Mouse (Mus musculus): ENCODE data around the gene Cbln4. TPM values are rescaled to one million over a fixed set of nuclear protein-coding genes. Genes with fewer than 3 reads are reported as not detected.
A peak's percentile ranks its signal among the peaks of the same experiment; 100 is the strongest.

Cbln4 gene
- polyA plus RNA-seq, 1 experiment from 2014 or later: 4.1 TPM

DNA sequence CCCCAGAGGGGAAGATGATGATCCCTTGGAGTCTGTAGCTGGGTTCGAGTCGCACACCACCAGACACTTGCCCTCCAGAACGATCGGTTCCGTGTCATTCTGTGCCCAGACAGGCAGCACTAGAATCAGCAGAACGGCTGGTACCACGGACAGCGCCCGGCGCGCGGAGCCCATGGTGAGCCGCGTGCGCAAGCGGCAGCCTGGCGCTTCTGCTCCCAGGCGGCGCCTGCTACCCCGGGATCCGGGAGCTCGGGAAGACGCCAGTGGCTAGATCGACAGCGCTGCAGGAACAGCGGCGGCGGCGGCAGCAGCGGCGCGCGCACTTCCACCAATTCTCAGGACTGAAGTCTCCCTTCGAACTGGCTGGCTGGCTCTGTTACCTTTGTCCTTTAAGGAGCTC is 1.1 kb downstream of the Cbln4 start:
- WGBS: under 1% methylated on average over 34 of the region's 34 CpGs
- Histone ChIP-seq H3K9me3 (ENCODE audit: control insufficient read depth, low read length) (no peaks in the 10 kb centered on the region), H3K27ac (ENCODE audit: low read depth, low read length) (no peak overlapping the region), H3K9ac (ENCODE audit: low read depth, low read length) (0 out of 2 replicates have a peak overlapping the region, but pooled peaks have one; percentile 5), H3K27me3 (ENCODE audit: control insufficient read depth, insufficient read depth, low read length) (peaks cover 39% of the 10 kb centered on the region), H3K4me3 (ENCODE audit: low read depth, low read length) (peak overlapping the region; percentile 41), H3K36me3 (ENCODE audit: control insufficient read depth, insufficient read depth, low read length) (no peaks in the 10 kb centered on the region), H3K4me2 (replicated peaks; ENCODE audit: low read depth, low read length) (peak overlapping the region; percentile 87), H3K4me1 (replicated peaks; ENCODE audit: control insufficient read depth, insufficient read depth, low read length) (peaks cover 7% of the 10 kb centered on the region; the same call in 1 of the 2 replicates)
- ATAC-seq (ENCODE audit: low FRiP score) (peak; percentile 72; the same call in 1 of the 2 replicates), DNase-seq (ENCODE audit: low spot score) (peak; percentile 83)

DNA sequence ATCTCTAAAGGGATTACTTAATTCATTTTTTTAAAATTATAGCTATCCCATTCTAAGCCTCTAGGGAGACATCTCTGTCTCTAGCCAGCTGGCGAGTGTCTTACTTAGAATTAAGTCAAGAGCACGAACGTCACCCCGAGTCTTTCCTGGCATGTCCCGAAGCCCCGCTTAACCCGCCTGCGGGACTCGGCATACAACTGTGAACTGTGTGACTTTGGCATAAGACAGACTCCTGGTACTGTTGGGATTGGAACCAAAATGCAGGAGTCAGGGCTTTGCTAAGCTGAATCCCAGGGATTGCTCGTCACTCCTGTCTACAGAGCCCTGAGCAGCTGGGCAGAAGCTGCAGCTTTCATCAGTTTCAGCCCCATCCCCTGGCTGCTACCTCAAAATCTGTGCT is 2.4 kb downstream of the Cbln4 start:
- peaks cover 39% of the 10 kb centered on the region for H3K27me3 ChIP-seq (ENCODE audit: control insufficient read depth, insufficient read depth, low read length)
- no peak overlapping the region for H3K9ac ChIP-seq (ENCODE audit: low read depth, low read length)
- no peaks in the 10 kb centered on the region for H3K36me3 ChIP-seq (ENCODE audit: control insufficient read depth, insufficient read depth, low read length)
- H3K4me2 ChIP-seq (replicated peaks; ENCODE audit: low read depth, low read length): no peak overlapping the region
- ATAC-seq (ENCODE audit: low FRiP score) (no peak), DNase-seq (ENCODE audit: low spot score) (peak; percentile 28)
- no peaks in the 10 kb centered on the region for H3K9me3 ChIP-seq (ENCODE audit: control insufficient read depth, low read length)
- H3K4me3 ChIP-seq (ENCODE audit: low read depth, low read length): peak overlapping the region; percentile 1; the same call in 1 of the 2 replicates
- H3K4me1 ChIP-seq (replicated peaks; ENCODE audit: control insufficient read depth, insufficient read depth, low read length): peaks cover 7% of the 10 kb centered on the region; the same call in 1 of the 2 replicates
- 58% methylated on average over 10 of the region's 10 CpGs for WGBS
- no peak overlapping the region for H3K27ac ChIP-seq (ENCODE audit: low read depth, low read length)

DNA sequence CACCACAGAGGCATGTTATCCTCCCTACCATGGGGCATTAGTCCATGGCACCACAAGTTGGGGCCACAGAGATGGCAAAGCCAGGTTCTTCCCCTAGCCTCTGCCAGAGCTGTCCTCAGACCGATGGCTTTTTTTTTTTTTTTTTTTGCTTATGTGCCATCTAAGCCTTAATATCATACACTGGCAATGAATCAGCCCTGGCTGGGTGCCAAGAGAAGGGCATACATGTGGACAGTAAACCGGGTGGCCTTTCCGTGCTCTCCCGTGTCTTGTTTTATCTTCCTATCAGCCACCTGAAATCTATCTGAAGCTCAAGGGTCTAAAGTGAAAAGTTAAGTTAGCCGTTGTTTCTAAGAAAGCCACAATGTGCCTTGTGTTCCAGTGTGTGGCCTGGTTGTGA is 3.7 kb downstream of the Cbln4 start:
- H3K9me3 ChIP-seq (ENCODE audit: control insufficient read depth, low read length): no peaks in the 10 kb centered on the region
- no peak overlapping the region for H3K4me3 ChIP-seq (ENCODE audit: low read depth, low read length)
- DNase-seq (ENCODE audit: low spot score) (no peak), ATAC-seq (ENCODE audit: low FRiP score) (no peak)
- no peak overlapping the region for H3K4me2 ChIP-seq (replicated peaks; ENCODE audit: low read depth, low read length)
- H3K27ac ChIP-seq (ENCODE audit: low read depth, low read length): no peak overlapping the region
- 86% methylated on average over 5 of the region's 5 CpGs for WGBS
- peaks cover 37% of the 10 kb centered on the region for H3K27me3 ChIP-seq (ENCODE audit: control insufficient read depth, insufficient read depth, low read length)
- no peaks in the 10 kb centered on the region for H3K36me3 ChIP-seq (ENCODE audit: control insufficient read depth, insufficient read depth, low read length)
- peaks cover 7% of the 10 kb centered on the region; the same call in 1 of the 2 replicates for H3K4me1 ChIP-seq (replicated peaks; ENCODE audit: control insufficient read depth, insufficient read depth, low read length)
- no peak overlapping the region for H3K9ac ChIP-seq (ENCODE audit: low read depth, low read length)

DNA sequence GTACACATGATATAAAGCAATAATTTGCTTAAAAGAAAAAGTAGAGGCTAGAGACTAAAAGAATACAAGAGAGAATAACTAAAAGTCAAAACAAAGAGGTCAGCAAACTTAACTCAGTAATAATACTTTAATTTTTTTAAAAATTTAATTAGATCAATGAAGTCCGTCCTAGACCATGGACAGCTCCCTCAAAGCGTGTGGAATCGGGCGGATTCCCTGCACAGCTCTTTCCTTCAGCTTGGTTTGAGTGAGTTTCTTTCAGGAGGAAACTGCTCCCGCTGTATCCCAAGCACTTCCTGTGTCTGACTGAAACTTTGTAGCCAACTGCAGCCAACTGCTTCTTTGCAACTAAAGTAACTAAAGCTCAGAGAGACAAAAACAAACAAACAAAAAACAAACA is 9.0 kb downstream of the Cbln4 start:
- ATAC-seq (ENCODE audit: low FRiP score): no peak
- DNase-seq (ENCODE audit: low spot score): no peak
- no peaks in the 10 kb centered on the region for H3K9me3 ChIP-seq (ENCODE audit: control insufficient read depth, low read length)
- no peak overlapping the region for H3K9ac ChIP-seq (ENCODE audit: low read depth, low read length)
- H3K36me3 ChIP-seq (ENCODE audit: control insufficient read depth, insufficient read depth, low read length): no peaks in the 10 kb centered on the region
- H3K27ac ChIP-seq (ENCODE audit: low read depth, low read length): no peak overlapping the region
- H3K27me3 ChIP-seq (ENCODE audit: control insufficient read depth, insufficient read depth, low read length): peaks cover under 1% of the 10 kb centered on the region; the same call in 1 of the 2 replicates
- no peak overlapping the region for H3K4me3 ChIP-seq (ENCODE audit: low read depth, low read length)
- no peak overlapping the region for H3K4me2 ChIP-seq (replicated peaks; ENCODE audit: low read depth, low read length)
- H3K4me1 ChIP-seq (replicated peaks; ENCODE audit: control insufficient read depth, insufficient read depth, low read length): no peaks in the 10 kb centered on the region
- WGBS: 57% methylated on average over 5 of the region's 5 CpGs

DNA sequence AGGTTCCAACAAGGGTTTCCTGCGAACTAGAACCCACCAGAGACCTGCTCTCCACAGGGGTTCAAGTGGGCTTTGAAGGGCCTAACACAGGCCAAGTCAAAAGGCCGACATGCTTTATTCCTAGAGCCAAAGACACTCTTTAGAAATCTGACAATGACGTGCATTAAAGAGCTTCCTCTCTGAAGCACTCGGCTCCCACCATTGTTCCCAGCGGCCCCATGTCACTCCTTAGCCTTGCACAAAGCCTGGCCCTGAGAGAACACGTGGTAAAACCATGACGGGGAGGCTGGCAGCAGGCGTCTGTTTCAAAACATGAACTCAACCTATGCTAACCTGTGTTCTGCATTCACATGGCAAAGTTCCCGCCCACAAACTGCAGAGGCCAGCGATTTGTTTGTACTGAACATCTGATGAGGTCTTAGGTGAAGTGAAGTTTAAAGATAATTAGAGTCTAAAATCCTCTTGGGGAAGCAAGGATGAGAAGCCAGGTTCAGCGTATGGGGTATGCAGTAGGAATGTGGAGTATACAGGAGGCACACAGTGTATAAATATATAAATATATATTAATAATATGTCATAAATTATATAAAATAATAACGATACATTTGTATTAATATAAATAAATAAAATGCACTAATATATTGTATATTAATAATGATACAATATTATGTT is 17.7 kb downstream of the Cbln4 start:
- Histone ChIP-seq H3K9me3 (ENCODE audit: control insufficient read depth, low read length) (no peaks in the 10 kb centered on the region), H3K27ac (ENCODE audit: low read depth, low read length) (no peak overlapping the region), H3K4me2 (replicated peaks; ENCODE audit: low read depth, low read length) (no peak overlapping the region; the same call in 1 of the 2 replicates), H3K4me3 (ENCODE audit: low read depth, low read length) (no peak overlapping the region), H3K4me1 (replicated peaks; ENCODE audit: control insufficient read depth, insufficient read depth, low read length) (no peaks in the 10 kb centered on the region; the same call in 1 of the 2 replicates), H3K9ac (ENCODE audit: low read depth, low read length) (no peak overlapping the region), H3K36me3 (ENCODE audit: control insufficient read depth, insufficient read depth, low read length) (no peaks in the 10 kb centered on the region), H3K27me3 (ENCODE audit: control insufficient read depth, insufficient read depth, low read length) (no peaks in the 10 kb centered on the region)
- 35% methylated on average over 12 of the region's 12 CpGs for WGBS
- DNase-seq (ENCODE audit: low spot score) (peak; percentile 61), ATAC-seq (ENCODE audit: low FRiP score) (peak; percentile 89)

DNA sequence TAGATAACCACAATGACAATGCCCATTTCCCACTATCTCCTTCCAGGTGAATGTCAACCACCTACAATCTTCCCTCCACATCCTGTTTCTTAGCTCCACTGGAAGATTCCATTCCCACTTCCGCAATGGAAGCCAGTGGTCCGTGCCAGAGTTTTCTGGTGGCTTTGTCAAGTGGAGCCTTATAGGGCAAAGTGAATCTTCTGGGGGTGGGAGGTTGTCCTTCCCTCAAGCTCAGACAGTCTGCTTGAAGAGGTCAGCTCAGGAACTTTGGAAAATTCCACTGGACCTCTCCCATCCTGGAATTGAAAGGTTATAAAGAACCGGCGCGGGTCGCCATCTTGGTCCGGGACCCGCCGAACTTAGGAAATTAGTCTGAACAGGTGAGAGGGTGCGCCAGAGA is 36.5 kb downstream of the Cbln4 start:
- DNase-seq (ENCODE audit: low spot score) (no peak), ATAC-seq (ENCODE audit: low FRiP score) (no peak)
- Histone ChIP-seq H3K9me3 (ENCODE audit: control insufficient read depth, low read length) (no peaks in the 10 kb centered on the region), H3K4me3 (ENCODE audit: low read depth, low read length) (no peak overlapping the region), H3K9ac (ENCODE audit: low read depth, low read length) (no peak overlapping the region), H3K27me3 (ENCODE audit: control insufficient read depth, insufficient read depth, low read length) (no peaks in the 10 kb centered on the region), H3K4me2 (replicated peaks; ENCODE audit: low read depth, low read length) (no peak overlapping the region), H3K36me3 (ENCODE audit: control insufficient read depth, insufficient read depth, low read length) (no peaks in the 10 kb centered on the region), H3K27ac (ENCODE audit: low read depth, low read length) (no peak overlapping the region), H3K4me1 (replicated peaks; ENCODE audit: control insufficient read depth, insufficient read depth, low read length) (no peaks in the 10 kb centered on the region)
- 96% methylated on average over 9 of the region's 10 CpGs for WGBS

DNA sequence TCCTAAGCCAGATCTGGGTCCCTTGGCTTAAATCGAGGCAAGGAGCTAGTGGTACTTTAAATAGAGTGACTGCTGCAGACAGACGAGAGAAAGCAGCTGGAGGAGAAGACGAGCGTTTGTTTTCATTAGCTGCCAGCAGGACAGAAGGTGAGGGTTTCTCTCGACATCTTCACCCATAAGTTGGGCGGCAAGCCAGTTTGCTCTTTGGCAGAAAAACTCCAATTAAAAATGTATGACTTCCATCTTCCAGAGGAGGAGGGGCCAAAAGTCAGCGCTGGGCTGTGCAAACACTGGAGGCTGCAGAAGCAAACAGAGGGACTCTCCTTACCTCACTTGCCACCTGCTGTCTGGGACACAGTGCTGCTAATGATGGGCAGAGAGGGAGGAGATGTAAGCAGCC is 37.3 kb downstream of the Cbln4 start:
- DNase-seq (ENCODE audit: low spot score) (no peak), ATAC-seq (ENCODE audit: low FRiP score) (no peak)
- WGBS: 47% methylated on average over 7 of the region's 7 CpGs
- H3K4me2 ChIP-seq (replicated peaks; ENCODE audit: low read depth, low read length): no peak overlapping the region
- H3K4me3 ChIP-seq (ENCODE audit: low read depth, low read length): no peak overlapping the region
- H3K36me3 ChIP-seq (ENCODE audit: control insufficient read depth, insufficient read depth, low read length): no peaks in the 10 kb centered on the region
- no peak overlapping the region for H3K27ac ChIP-seq (ENCODE audit: low read depth, low read length)
- no peaks in the 10 kb centered on the region for H3K27me3 ChIP-seq (ENCODE audit: control insufficient read depth, insufficient read depth, low read length)
- H3K9ac ChIP-seq (ENCODE audit: low read depth, low read length): no peak overlapping the region
- no peaks in the 10 kb centered on the region for H3K9me3 ChIP-seq (ENCODE audit: control insufficient read depth, low read length)
- H3K4me1 ChIP-seq (replicated peaks; ENCODE audit: control insufficient read depth, insufficient read depth, low read length): no peaks in the 10 kb centered on the region

DNA sequence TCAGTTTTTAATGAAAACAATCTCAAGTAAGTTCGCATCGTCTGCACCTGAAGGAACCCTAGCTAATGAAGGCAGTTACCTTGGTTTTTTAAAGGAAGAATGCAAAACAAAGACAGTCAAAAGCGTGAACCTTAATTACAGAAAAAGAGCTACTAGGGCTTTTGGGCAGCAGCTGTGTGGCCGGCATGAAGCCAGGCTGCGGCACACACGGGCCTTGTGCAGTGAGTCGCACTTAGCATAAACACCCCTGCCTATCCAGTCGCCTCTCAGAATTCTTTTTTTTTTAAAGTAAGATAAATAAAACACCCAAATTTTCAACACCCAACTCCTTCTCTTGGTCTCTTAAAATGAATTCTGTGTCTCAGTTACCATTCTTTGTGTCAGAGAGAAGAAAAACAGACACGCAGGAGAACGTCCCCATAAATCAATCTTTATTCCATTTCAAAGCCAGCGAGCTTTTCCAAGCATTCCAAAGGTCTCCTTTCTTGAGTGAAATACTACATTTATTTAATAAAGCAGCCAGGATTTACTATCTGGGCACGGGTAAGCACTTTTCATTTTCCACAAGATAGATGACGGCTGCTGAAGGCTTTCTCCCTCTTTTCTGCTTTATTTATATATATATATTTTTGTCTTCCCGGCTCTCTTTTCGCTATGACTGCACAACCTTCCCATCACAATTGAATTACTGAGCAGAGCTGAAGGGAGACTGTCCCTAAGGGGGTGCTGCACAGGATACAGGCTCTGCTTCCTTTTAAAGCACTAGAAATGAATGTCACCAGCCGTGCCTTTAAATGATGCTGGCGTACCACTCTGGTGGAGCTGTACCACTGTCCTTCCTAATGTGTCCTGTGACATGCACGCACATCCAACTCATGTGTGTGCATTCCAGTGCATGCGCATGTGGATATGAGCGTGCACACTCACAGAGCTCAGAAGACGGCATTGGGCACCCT is 39.0 kb downstream of the Cbln4 start:
- Histone ChIP-seq H3K4me1 (replicated peaks; ENCODE audit: control insufficient read depth, insufficient read depth, low read length) (no peaks in the 10 kb centered on the region), H3K27me3 (ENCODE audit: control insufficient read depth, insufficient read depth, low read length) (no peaks in the 10 kb centered on the region), H3K4me2 (replicated peaks; ENCODE audit: low read depth, low read length) (no peak overlapping the region), H3K36me3 (ENCODE audit: control insufficient read depth, insufficient read depth, low read length) (no peaks in the 10 kb centered on the region), H3K27ac (ENCODE audit: low read depth, low read length) (no peak overlapping the region), H3K4me3 (ENCODE audit: low read depth, low read length) (no peak overlapping the region), H3K9me3 (ENCODE audit: control insufficient read depth, low read length) (no peaks in the 10 kb centered on the region), H3K9ac (ENCODE audit: low read depth, low read length) (no peak overlapping the region)
- ATAC-seq (ENCODE audit: low FRiP score): no peak
- no peak for DNase-seq (ENCODE audit: low spot score)
- 76% methylated on average over 21 of the region's 21 CpGs for WGBS
